Mouse (Mus musculus) adrenal gland, postnatal 36 days (tissue): ENCODE data around the gene Cd247. TPM values are rescaled to one million over a fixed set of nuclear protein-coding genes. Genes with fewer than 3 reads are reported as not detected.

Experiments used
- DNase-seq, 2 experiments: peaks; one replicate each; pipeline ENCODE4 v3.0.0; 2021; ENCODE audit warnings: mixed read lengths in 1 of 2
- total RNA-seq, 2 experiments: library from RNA; stranded (reverse); gene quantifications; 2 replicates each; pipeline ENCODE4 v1.2.3; 2021

Gene Cd247
- total RNA-seq, 2 experiments from 2014 or later = 0.30 to 0.46 TPM

DNA sequence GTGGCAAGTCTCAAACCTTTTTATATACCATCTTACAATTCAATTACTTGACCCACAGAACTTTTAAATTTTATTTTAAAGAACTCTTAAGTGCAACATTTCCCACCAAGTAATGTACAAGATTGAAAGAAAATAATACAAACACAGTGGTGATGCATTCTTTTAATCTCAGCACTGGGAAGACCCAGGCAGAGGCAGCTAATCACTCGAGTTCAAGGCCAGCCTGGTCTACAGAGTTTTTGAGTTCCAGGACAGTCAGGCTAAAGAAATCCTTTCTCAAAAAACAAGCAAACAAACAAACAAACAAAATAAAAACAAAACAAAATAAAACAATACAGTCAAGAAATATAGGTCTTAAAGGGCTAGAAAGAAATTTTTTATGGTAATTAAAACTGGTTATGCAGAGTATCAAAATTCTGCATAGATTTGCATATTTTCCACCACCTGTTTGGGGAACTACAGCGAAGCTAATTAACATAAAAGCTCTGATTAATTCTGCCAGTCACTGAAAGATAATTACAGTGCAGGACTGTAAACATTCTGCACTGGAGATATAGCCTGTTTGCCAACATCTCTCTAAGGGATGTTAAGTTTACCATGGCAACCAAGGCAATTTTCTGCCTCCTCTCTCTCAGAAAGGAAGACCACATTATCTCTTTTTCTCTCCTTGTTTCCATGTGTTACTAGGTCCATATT is 125.4 kb downstream of the Cd247 start:
- DNase-seq = peak in 1 of 2 experiments; percentile 6

DNA sequence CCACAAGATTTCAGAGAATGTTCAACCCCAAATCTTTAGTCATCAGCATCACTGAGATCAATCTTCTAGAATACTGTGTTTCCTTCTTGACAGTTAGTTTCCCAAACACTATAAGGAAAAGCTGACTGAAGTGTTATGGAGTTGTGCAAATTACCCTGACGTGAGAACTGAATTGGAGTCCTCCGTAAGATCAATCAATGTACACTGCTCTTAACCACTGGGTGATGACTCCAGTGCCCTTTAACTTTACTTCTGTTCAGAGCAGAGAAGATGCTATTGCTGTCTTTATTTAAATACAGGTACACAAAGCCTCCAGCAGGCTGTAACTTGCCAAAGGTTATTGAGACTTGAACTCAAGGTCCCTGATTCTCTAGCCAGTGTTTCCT is 125.9 kb downstream of the Cd247 start:
- no peak for DNase-seq

DNA sequence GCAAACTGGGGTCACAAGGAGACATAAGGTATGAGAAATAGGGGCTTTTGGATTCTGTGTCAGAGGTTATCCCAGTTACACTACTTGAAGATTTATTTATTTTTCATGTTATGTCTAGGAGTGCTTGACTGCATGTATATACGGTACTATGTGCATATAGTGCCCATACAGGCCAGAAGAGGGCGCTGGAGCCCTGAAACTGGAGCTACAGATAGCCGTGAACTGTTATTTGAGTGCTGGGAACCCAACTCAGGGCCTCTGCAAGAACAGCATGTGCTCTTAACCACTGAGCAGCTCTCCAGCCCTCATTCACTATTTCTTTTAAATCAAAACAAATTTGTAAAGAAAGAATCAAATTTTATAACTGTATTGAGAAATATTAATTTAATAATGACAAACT is 132.5 kb downstream of the Cd247 start:
- no peak for DNase-seq

DNA sequence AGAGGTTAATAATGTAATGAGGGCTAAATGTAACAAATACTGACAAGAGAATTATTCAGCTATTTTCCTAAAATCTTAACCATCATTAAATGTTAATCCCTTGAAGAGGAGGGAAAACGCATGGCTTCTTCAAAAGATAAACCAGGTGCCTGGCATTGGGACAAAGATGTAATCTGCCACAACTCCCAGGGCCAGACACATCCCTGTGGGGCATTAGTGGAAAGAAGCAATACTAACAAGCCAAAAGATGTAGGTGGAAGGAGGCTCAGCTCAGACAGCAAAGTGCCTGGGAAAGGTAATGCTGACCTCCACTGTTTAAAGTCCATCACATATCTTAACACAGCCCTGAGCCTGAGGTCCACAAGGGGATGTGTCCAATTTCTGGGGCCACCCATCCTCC is 134.0 kb downstream of the Cd247 start:
- DNase-seq = no peak

DNA sequence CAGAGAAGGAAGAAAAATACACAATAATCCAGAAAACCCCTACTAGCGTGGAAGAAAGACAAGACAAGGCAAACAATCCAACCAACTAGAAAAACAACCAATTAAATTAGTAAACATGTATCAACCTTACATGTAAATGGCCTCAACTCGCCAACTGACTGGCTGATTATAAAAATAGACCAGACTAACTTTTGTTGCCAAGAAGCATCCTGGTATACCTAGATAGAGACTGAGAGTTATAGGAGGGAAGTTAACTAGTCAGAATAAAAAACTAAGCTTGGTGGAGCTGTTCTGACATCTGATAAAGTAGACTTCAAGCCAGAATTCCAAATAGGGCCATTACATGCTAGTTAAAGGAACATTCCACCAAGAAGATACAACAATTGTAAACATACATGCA is 136.7 kb downstream of the Cd247 start:
- DNase-seq = no peak

Other genes with a start within 250 kb of the Cd247 start
- 10 to 100 TPM; 22.7 to 30.8 TPM for gene Mpzl1, start 154.1 kb upstream of the Cd247 start, total RNA-seq
- gene Rcsd1, start 78.9 kb upstream of the Cd247 start, total RNA-seq = 10 to 100 TPM; 12.4 to 20.2 TPM
- gene Creg1, start 24.9 kb upstream of the Cd247 start, total RNA-seq = 10 to 100 TPM; 48.1 to 61.3 TPM
- gene Pou2f1, start 214.0 kb downstream of the Cd247 start, total RNA-seq = 10 to 100 TPM; 11.2 to 14.3 TPM